Mouse (Mus musculus) heart, embryonic 14.5 days (tissue): ENCODE measurements around the gene Galnt7. TPM values are rescaled to one million over a fixed set of nuclear protein-coding genes. Genes with fewer than 3 reads are reported as not detected.

Experiments
- ATAC-seq: fragments of 200-750 bp; cut with Nextera tagmentation; 2 replicates; pipeline ENCODE4 v1.8.0; 2017; ENCODE audit warnings: low read depth, moderate TSS enrichment; ENCODE audit not compliant: insufficient number of reproducible peaks, insufficient read depth, low FRiP score
- H3K27ac ChIP-seq, 2 experiments: fragments of 200-500 bp in 1 of 2; fragments of 300-500 bp in 1 of 2; sonication (generic) in 1 of 2; replicated peaks in 1 of 2; 2 replicates each; pipeline ENCODE4 v1.5.1; 2012 to 2014; ENCODE audit warnings: low read depth in 2 of 2, low read length in 2 of 2, control low read depth in 1 of 2, mild to moderate bottlenecking in 1 of 2, mixed read lengths in 1 of 2; ENCODE audit not compliant: control insufficient read depth in 1 of 2, insufficient read depth in 1 of 2
- H3K27me3 ChIP-seq: fragments of 300-500 bp; sonication (generic); 2 replicates; pipeline ENCODE4 v1.6.1; 2014; ENCODE audit warnings: mild to moderate bottlenecking, low read length, control low read depth; ENCODE audit not compliant: control insufficient read depth, insufficient read depth
- H3K36me3 ChIP-seq: fragments of 300-500 bp; sonication (generic); 2 replicates; pipeline ENCODE4 v1.6.1; 2014; ENCODE audit warnings: mild to moderate bottlenecking, control low read depth, low read length, mixed read lengths; ENCODE audit not compliant: control insufficient read depth, insufficient read depth
- H3K4me1 ChIP-seq, 2 experiments: fragments of 200-500 bp in 1 of 2; fragments of 300-500 bp in 1 of 2; sonication (generic) in 1 of 2; 2 replicates each; pipeline ENCODE4 v1.6.1; 2012 to 2014; ENCODE audit warnings: low read length in 2 of 2, control low read depth in 1 of 2, mixed read lengths in 1 of 2; ENCODE audit not compliant: control insufficient read depth in 2 of 2, insufficient read depth in 2 of 2
- H3K4me2 ChIP-seq: fragments of 300-500 bp; sonication (generic); 2 replicates; pipeline ENCODE4 v1.6.1; 2014; ENCODE audit warnings: mild to moderate bottlenecking, low read length
- H3K4me3 ChIP-seq, 2 experiments: fragments of 200-500 bp in 1 of 2; fragments of 300-500 bp in 1 of 2; sonication (generic) in 1 of 2; 2 replicates each; pipeline ENCODE4 v1.5.1; 2012 to 2014; ENCODE audit warnings: low read length in 2 of 2, mild to moderate bottlenecking in 2 of 2, control low read depth in 1 of 2, low read depth in 1 of 2, moderate library complexity in 1 of 2; ENCODE audit not compliant: control insufficient read depth in 1 of 2, insufficient read depth in 1 of 2
- H3K9ac ChIP-seq: fragments of 300-500 bp; sonication (generic); 2 replicates; pipeline ENCODE4 v1.6.1; 2014; ENCODE audit warnings: mild to moderate bottlenecking, low read length
- H3K9me3 ChIP-seq: fragments of 300-500 bp; sonication (generic); 2 replicates; pipeline ENCODE4 v1.6.1; 2016; ENCODE audit warnings: low read length, control low read depth; ENCODE audit not compliant: control insufficient read depth
- WGBS: fragments of 180-500 bp; shearing (Covaris S2); extraction: QIAGEN DNeasy Blood & Tissue Kit; methylation state at CpG from one replicate; pipeline ENCODE4 v1.1.7; 2014; 5-methylcytosine and 5-hydroxymethylcytosine counted together
- polyA plus RNA-seq: library from polyadenylated mRNA; unstranded; fragments of >200 nt; fragmentation: Nextera tagmentation; extraction: Ambion mirVana; gene quantifications from 2 replicates; pipeline ENCODE4 v1.2.1, GENCODE M21; 2014

Gene Galnt7
- 6.1 and 6.8 TPM in 2 replicates for polyA plus RNA-seq

- under 1% methylated on average over 53 of the region's 74 CpGs for WGBS
- H3K4me3 ChIP-seq: peak within 1 kb of the TSS; percentile 75 to 94
- no peaks in the 10 kb centered on the region for H3K9me3 ChIP-seq
- H3K4me1 ChIP-seq: peaks cover 0 to 7% of the 10 kb centered on the region in 2 experiments; a peak in 1 of 4 replicates
- no peaks in the 10 kb centered on the region for H3K27me3 ChIP-seq
- peak; percentile 87 for ATAC-seq
- H3K4me2 ChIP-seq: peak within 1 kb of the TSS; percentile 89
- peak within 1 kb of the TSS; percentile 82 for H3K9ac ChIP-seq
- peak within 1 kb of the TSS; percentile 81 to 87 for H3K27ac ChIP-seq
- H3K36me3 ChIP-seq: no peaks in the 10 kb centered on the region
Measured at GRCm38 (mm10) chr8:57652456-57653055, at the start of gene Galnt7. Gene Galnt7, minus strand, starts transcription at chr8:57653032.

- H3K36me3 ChIP-seq: no peaks in the 10 kb centered on the region
- H3K27me3 ChIP-seq: no peaks in the 10 kb centered on the region
- ATAC-seq: no peak
- no peaks in the 10 kb centered on the region for H3K9me3 ChIP-seq
- no peak overlapping the region for H3K27ac ChIP-seq
- 80% methylated on average over 7 of the region's 7 CpGs for WGBS
- H3K4me2 ChIP-seq: no peak overlapping the region
- H3K4me3 ChIP-seq: no peak overlapping the region
- H3K4me1 ChIP-seq: no peaks in the 10 kb centered on the region
- H3K9ac ChIP-seq: no peak overlapping the region
Measured at GRCm38 (mm10) chr8:57688633-57689032, 35.8 kb upstream of the Galnt7 start.

GRCm38 (mm10) chr8:57685803-57686202 is 33.0 kb upstream of the Galnt7 start:
- Histone ChIP-seq H3K4me3 (no peak overlapping the region), H3K9ac (no peak overlapping the region), H3K9me3 (no peaks in the 10 kb centered on the region), H3K36me3 (no peaks in the 10 kb centered on the region), H3K4me1 (no peaks in the 10 kb centered on the region), H3K4me2 (no peak overlapping the region), H3K27me3 (no peaks in the 10 kb centered on the region), H3K27ac (no peak overlapping the region)
- ATAC-seq: no peak
- WGBS: 79% methylated on average over 3 of the region's 3 CpGs

- no peak for ATAC-seq
- 81% methylated on average over 5 of the region's 5 CpGs for WGBS
- Histone ChIP-seq H3K27me3 (no peaks in the 10 kb centered on the region), H3K4me3 (no peak overlapping the region), H3K27ac (no peak overlapping the region), H3K4me1 (no peaks in the 10 kb centered on the region), H3K9me3 (no peaks in the 10 kb centered on the region), H3K4me2 (no peak overlapping the region), H3K9ac (no peak overlapping the region), H3K36me3 (no peaks in the 10 kb centered on the region)
Measured at GRCm38 (mm10) chr8:57680044-57680443, 27.2 kb upstream of the Galnt7 start.

- no peak for ATAC-seq
- WGBS: 78% methylated on average over 2 of the region's 2 CpGs
- Histone ChIP-seq H3K4me1 (no peaks in the 10 kb centered on the region), H3K9me3 (no peaks in the 10 kb centered on the region), H3K36me3 (no peaks in the 10 kb centered on the region), H3K27me3 (no peaks in the 10 kb centered on the region), H3K4me2 (no peak overlapping the region), H3K4me3 (no peak overlapping the region), H3K9ac (no peak overlapping the region), H3K27ac (no peak overlapping the region)
Measured at GRCm38 (mm10) chr8:57664121-57664520, 11.3 kb upstream of the Galnt7 start.

- Histone ChIP-seq H3K27ac (no peak overlapping the region), H3K4me3 (no peak overlapping the region), H3K36me3 (no peaks in the 10 kb centered on the region), H3K4me2 (no peak overlapping the region), H3K27me3 (no peaks in the 10 kb centered on the region), H3K4me1 (no peaks in the 10 kb centered on the region), H3K9ac (no peak overlapping the region), H3K9me3 (no peaks in the 10 kb centered on the region)
- no peak for ATAC-seq
- 89% methylated on average over 2 of the region's 2 CpGs for WGBS
Measured at GRCm38 (mm10) chr8:57660019-57660418, 7.2 kb upstream of the Galnt7 start.

- Histone ChIP-seq H3K9me3 (no peaks in the 10 kb centered on the region), H3K4me2 (no peak overlapping the region), H3K4me1 (no peaks in the 10 kb centered on the region; a peak in 1 of 4 replicates), H3K27me3 (no peaks in the 10 kb centered on the region), H3K9ac (no peak overlapping the region), H3K36me3 (no peaks in the 10 kb centered on the region), H3K27ac (no peak overlapping the region), H3K4me3 (no peak overlapping the region)
- no peak for ATAC-seq
- 70% methylated on average over 6 of the region's 6 CpGs for WGBS
Measured at GRCm38 (mm10) chr8:57656446-57656845, 3.6 kb upstream of the Galnt7 start.

GRCm38 (mm10) chr8:57654146-57654545 is 1.3 kb upstream of the Galnt7 start:
- no peak overlapping the region for H3K9ac ChIP-seq
- no peaks in the 10 kb centered on the region for H3K36me3 ChIP-seq
- no peaks in the 10 kb centered on the region for H3K27me3 ChIP-seq
- peaks cover 0 to 5% of the 10 kb centered on the region in 2 experiments; a peak in 1 of 4 replicates for H3K4me1 ChIP-seq
- H3K27ac ChIP-seq: no peak overlapping the region
- H3K4me2 ChIP-seq: no peak overlapping the region; the same call in 1 of the 2 replicates
- H3K4me3 ChIP-seq: no peak overlapping the region
- 89% methylated on average over 7 of the region's 7 CpGs for WGBS
- H3K9me3 ChIP-seq: no peaks in the 10 kb centered on the region
- no peak for ATAC-seq
